ENCODE assay signal across 22 mouse cellular contexts in genomic region chr3:128665184-128665583, GRCm38 (mm10).
DNase-seq lines count a peak whose midpoint lies in the region; ATAC-seq and TF ChIP-seq lines count a peak whose summit lies in the region.
"Had no signal": no experiment of that assay in that cellular context is flagged by ENCODE, and none has a peak within 500 bp of the region (broad histone marks: within the 10 kb centered on the region; RNA-seq: fewer than 3 reads in every experiment).

No protein-coding gene starts in this region.

- peaks cover 8% of the 10 kb centered on the region; the same call in 1 of the 2 replicates for H3K4me1 ChIP-seq in limb, embryonic 13.5 days
- peaks cover 21% of the 10 kb centered on the region for H3K4me1 ChIP-seq in limb, embryonic 10.5 days
- no peaks in the 10 kb centered on the region for H3K4me1 ChIP-seq in embryonic facial prominence, embryonic 14.5 days (ENCODE audit: control insufficient read depth, insufficient read depth, low read length)
- H3K4me1 ChIP-seq in limb, embryonic 14.5 days (ENCODE audit: control insufficient read depth, insufficient read depth, low read length), result 0 out of 2 replicates have a peak, but pooled peaks cover 3% of the 10 kb centered on the region
- no peaks in the 10 kb centered on the region for H3K4me1 ChIP-seq in forebrain, embryonic 14.5 days (ENCODE audit: control insufficient read depth, insufficient read depth, low read length)
- H3K4me1 ChIP-seq: embryonic facial prominence, embryonic 12.5 days; embryonic facial prominence, embryonic 15.5 days; forebrain, embryonic 12.5 days; forebrain, embryonic 15.5 days had no signal

- no peaks in the 10 kb centered on the region for H3K9me3 ChIP-seq in limb, embryonic 13.5 days
- H3K9me3 ChIP-seq in limb, embryonic 10.5 days (replicated peaks), result no peaks in the 10 kb centered on the region
- no peaks in the 10 kb centered on the region for H3K9me3 ChIP-seq in embryonic facial prominence, embryonic 14.5 days (ENCODE audit: control insufficient read depth, low read length)
- no peaks in the 10 kb centered on the region for H3K9me3 ChIP-seq in limb, embryonic 14.5 days (ENCODE audit: control insufficient read depth, low read length)
- H3K9me3 ChIP-seq in forebrain, embryonic 14.5 days (replicated peaks; ENCODE audit: control insufficient read depth, low read length), result no peaks in the 10 kb centered on the region
- H3K9me3 ChIP-seq: embryonic facial prominence, embryonic 12.5 days; embryonic facial prominence, embryonic 15.5 days; forebrain, embryonic 10.5 days; forebrain, embryonic 12.5 days; forebrain, embryonic 15.5 days had no signal

- no peak overlapping the region for H3K4me2 ChIP-seq in limb, embryonic 13.5 days (replicated peaks)
- no peak overlapping the region for H3K4me2 ChIP-seq in embryonic facial prominence, embryonic 14.5 days (ENCODE audit: low read depth, low read length)
- H3K4me2 ChIP-seq in limb, embryonic 14.5 days (replicated peaks; ENCODE audit: low read depth, low read length, severe bottlenecking), result 0 out of 2 replicates have a peak overlapping the region, but pooled peaks have one; percentile 3
- H3K4me2 ChIP-seq in forebrain, embryonic 14.5 days (ENCODE audit: low read length), result no peak overlapping the region
- H3K4me2 ChIP-seq: embryonic facial prominence, embryonic 12.5 days; embryonic facial prominence, embryonic 15.5 days; forebrain, embryonic 12.5 days; forebrain, embryonic 15.5 days had no signal

- no peak overlapping the region for H3K4me3 ChIP-seq in limb, embryonic 13.5 days
- H3K4me3 ChIP-seq in limb, embryonic 10.5 days, result no peak overlapping the region
- no peak overlapping the region for H3K4me3 ChIP-seq in embryonic facial prominence, embryonic 14.5 days (ENCODE audit: low read depth, low read length)
- H3K4me3 ChIP-seq in limb, embryonic 14.5 days (replicated peaks; ENCODE audit: low read length), result no peak overlapping the region
- no peak overlapping the region for H3K4me3 ChIP-seq in forebrain, embryonic 14.5 days (ENCODE audit: low read depth, low read length)
- H3K4me3 ChIP-seq: embryonic facial prominence, embryonic 12.5 days; embryonic facial prominence, embryonic 15.5 days; erythroblast, embryonic 14.5 days; forebrain, embryonic 10.5 days; forebrain, embryonic 12.5 days; forebrain, embryonic 15.5 days had no signal

- no peak overlapping the region for H3K9ac ChIP-seq in limb, embryonic 13.5 days
- no peak overlapping the region for H3K9ac ChIP-seq in embryonic facial prominence, embryonic 14.5 days (ENCODE audit: low read depth, low read length)
- no peak overlapping the region for H3K9ac ChIP-seq in limb, embryonic 14.5 days (ENCODE audit: low read depth, low read length, severe bottlenecking)
- no peak overlapping the region for H3K9ac ChIP-seq in forebrain, embryonic 14.5 days (ENCODE audit: low read length)
- H3K9ac ChIP-seq: embryonic facial prominence, embryonic 12.5 days; embryonic facial prominence, embryonic 15.5 days; forebrain, embryonic 12.5 days; forebrain, embryonic 15.5 days; forebrain, postnatal 0 days had no signal

- H3K36me3 ChIP-seq in limb, embryonic 13.5 days, result no peaks in the 10 kb centered on the region
- no peaks in the 10 kb centered on the region for H3K36me3 ChIP-seq in limb, embryonic 10.5 days
- no peaks in the 10 kb centered on the region for H3K36me3 ChIP-seq in embryonic facial prominence, embryonic 14.5 days (ENCODE audit: control insufficient read depth, insufficient read depth, low read length)
- no peaks in the 10 kb centered on the region for H3K36me3 ChIP-seq in limb, embryonic 14.5 days (ENCODE audit: control insufficient read depth, insufficient read depth, low read length)
- H3K36me3 ChIP-seq in forebrain, embryonic 14.5 days (ENCODE audit: control insufficient read depth, insufficient read depth, low read length), result no peaks in the 10 kb centered on the region
- H3K36me3 ChIP-seq: embryonic facial prominence, embryonic 12.5 days; embryonic facial prominence, embryonic 15.5 days; forebrain, embryonic 10.5 days; forebrain, embryonic 12.5 days; forebrain, embryonic 15.5 days had no signal

- no peak for DNase-seq in limb, embryonic 10.5 days (ENCODE audit: low spot score)
- peak; percentile 25 for DNase-seq in embryonic facial prominence, embryonic 14.5 days (ENCODE audit: low spot score)
- no peak for DNase-seq in limb, embryonic 14.5 days (ENCODE audit: low spot score)
- peak; percentile 3 for DNase-seq in skeletal muscle tissue, adult 2 months (ENCODE audit: low read depth, low spot score)
- no peak for DNase-seq in right cerebral cortex, postnatal 25 days
- DNase-seq in forebrain, embryonic 14.5 days (ENCODE audit: low spot score), result no peak
- DNase-seq: adrenal gland, adult 2 months; adrenal gland, postnatal 10 days; adrenal gland, postnatal 25 days; cerebellum, adult 11-12 months; cerebellum, adult 2 months; cerebellum, adult 9-10 months; cerebellum, postnatal 10 days; cerebellum, postnatal 25 days; forebrain, postnatal 0 days had no signal

- H3K27ac ChIP-seq in limb, embryonic 13.5 days, result no peak overlapping the region
- no peak overlapping the region for H3K27ac ChIP-seq in limb, embryonic 10.5 days
- H3K27ac ChIP-seq in embryonic facial prominence, embryonic 14.5 days (replicated peaks; ENCODE audit: low read depth, low read length), result no peak overlapping the region
- H3K27ac ChIP-seq in limb, embryonic 14.5 days (replicated peaks; ENCODE audit: low read depth, low read length), result no peak overlapping the region
- H3K27ac ChIP-seq in forebrain, embryonic 14.5 days (ENCODE audit: low read depth, low read length), result no peak overlapping the region
- H3K27ac ChIP-seq: embryonic facial prominence, embryonic 12.5 days; embryonic facial prominence, embryonic 15.5 days; forebrain, embryonic 10.5 days; forebrain, embryonic 12.5 days; forebrain, embryonic 15.5 days had no signal

- 12% methylated on average over 3 of the region's 3 CpGs for WGBS in limb, embryonic 13.5 days
- 66% methylated on average over 3 of the region's 3 CpGs for WGBS in limb, embryonic 10.5 days
- WGBS in embryonic facial prominence, embryonic 14.5 days, result 23% methylated on average over 3 of the region's 3 CpGs
- 7% methylated on average over 3 of the region's 3 CpGs for WGBS in limb, embryonic 14.5 days
- 73% methylated on average over 3 of the region's 3 CpGs for WGBS in forebrain, embryonic 14.5 days

- ATAC-seq in limb, embryonic 13.5 days (ENCODE audit: low FRiP score, low read depth), result peak; percentile 66; the same call in 1 of the 2 replicates
- no peak for ATAC-seq in embryonic facial prominence, embryonic 14.5 days (ENCODE audit: low read depth)
- peak; percentile 37; the same call in 1 of the 2 replicates for ATAC-seq in limb, embryonic 14.5 days (ENCODE audit: low FRiP score, low read depth)
- no peak for ATAC-seq in forebrain, embryonic 14.5 days
- ATAC-seq: forebrain, embryonic 15.5 days; forebrain, postnatal 0 days had no signal

- TF ChIP-seq POLR2A in limb, embryonic 14.5 days (IDR thresholded peaks at IDR 0.05; ENCODE audit: borderline replicate concordance, extremely low read depth, insufficient read depth, insufficient read length), result no peak

- H3K27me3 ChIP-seq in limb, embryonic 13.5 days, result 0 out of 2 replicates have a peak, but pooled peaks cover 3% of the 10 kb centered on the region
- no peaks in the 10 kb centered on the region for H3K27me3 ChIP-seq in limb, embryonic 10.5 days (ENCODE audit: low read depth, poor library complexity, severe bottlenecking)
- no peaks in the 10 kb centered on the region; the same call in 1 of the 2 replicates for H3K27me3 ChIP-seq in embryonic facial prominence, embryonic 14.5 days (replicated peaks; ENCODE audit: control insufficient read depth, insufficient read depth, low read length)
- H3K27me3 ChIP-seq in limb, embryonic 14.5 days (ENCODE audit: control insufficient read depth, insufficient read depth, low read length), result no peaks in the 10 kb centered on the region
- no peaks in the 10 kb centered on the region for H3K27me3 ChIP-seq in forebrain, embryonic 14.5 days (replicated peaks; ENCODE audit: control insufficient read depth, insufficient read depth, low read length)
- H3K27me3 ChIP-seq: embryonic facial prominence, embryonic 12.5 days; forebrain, embryonic 12.5 days; forebrain, embryonic 15.5 days had no signal

Comparison
In these comparisons a context has a peak if more than half of its experiments do, and no peak if none do; other contexts are left out.
1. ATAC-seq: peak in limb, embryonic 13.5 days (single experiment) and limb, embryonic 14.5 days (single experiment); none in embryonic facial prominence, embryonic 14.5 days (single experiment) and forebrain, embryonic 14.5 days (single experiment).
2. DNase-seq: peak in embryonic facial prominence, embryonic 14.5 days (single experiment) and skeletal muscle tissue, adult 2 months (single experiment); none in limb, embryonic 10.5 days (single experiment), limb, embryonic 14.5 days (single experiment), right cerebral cortex, postnatal 25 days (single experiment) and forebrain, embryonic 14.5 days (single experiment).